Mouse (Mus musculus) small intestine, adult 2 months (tissue): ENCODE measurements around the gene Ppcdc.

Source experiments
- CTCF ChIP-seq: fragments of 200-500 bp; IDR thresholded peaks from 2 replicates; pipeline ENCODE4 v1.5.1; 2012; ENCODE audit warnings: low read depth, mild to moderate bottlenecking, control low read depth, inconsistent platforms, low read length, moderate library complexity, mixed read lengths; ENCODE audit not compliant: insufficient replicate concordance, insufficient read length; ENCODE audit errors: extremely low read depth
- POLR2A ChIP-seq: fragments of 200-500 bp; IDR thresholded peaks from 2 replicates; pipeline ENCODE4 v1.6.1; 2012; ENCODE audit warnings: low read depth, mild to moderate bottlenecking, control low read depth, inconsistent platforms, low read length, moderate library complexity

DNA sequence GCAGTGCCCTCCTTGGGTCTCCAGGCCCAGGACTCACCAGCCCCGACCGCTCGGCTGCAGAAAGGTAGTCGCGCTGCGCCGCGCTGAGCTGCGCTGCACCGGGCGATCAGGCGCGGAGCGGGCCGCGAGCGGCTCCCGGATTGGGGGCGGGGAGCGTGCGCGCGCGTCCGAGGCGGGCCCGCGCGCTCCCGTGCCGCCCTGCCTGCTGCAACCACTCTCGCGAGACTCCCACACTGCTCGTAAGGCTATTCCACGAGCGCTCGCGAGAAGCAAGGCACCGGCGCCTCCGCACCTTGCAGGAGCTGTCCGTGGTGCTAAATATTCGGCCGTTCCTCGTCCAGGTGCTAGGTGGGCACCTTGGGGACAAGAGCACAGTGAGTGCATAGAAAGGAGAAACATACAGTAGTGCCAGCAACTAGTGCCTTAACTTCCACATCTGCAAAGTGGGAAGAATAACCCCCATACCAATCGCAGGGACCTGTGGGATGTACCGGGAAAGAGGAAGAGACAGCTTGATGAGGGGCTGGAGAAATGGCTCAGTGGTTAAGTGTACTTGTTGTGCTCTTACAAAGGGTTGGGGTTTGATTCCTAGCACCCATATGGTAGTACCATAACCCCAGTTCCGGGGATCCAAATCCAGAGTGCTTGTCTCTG, 28.1 kb upstream of the Ppcdc start, which contains the start of gene Scamp5:
- TF ChIP-seq POLR2A = peak; percentile 19; the same call in 1 of the 2 replicates
- no peak for TF ChIP-seq CTCF
